Mouse (Mus musculus): ENCODE measurements around the gene Isl1.

Isl1 gene

GRCm38 (mm10) chr13:116294734-116295133 lies 14.8 kb downstream of the Isl1 start:
- DNase-seq (ENCODE audit: low read depth, low spot score) = no peak

- no peak for DNase-seq (ENCODE audit: low read depth, low spot score)
Observed at GRCm38 (mm10) chr13:116294151-116294461, 15.4 kb downstream of the Isl1 start.

- no peak for DNase-seq (ENCODE audit: low read depth, low spot score)
Observed at GRCm38 (mm10) chr13:116293301-116294150, 16.0 kb downstream of the Isl1 start.

GRCm38 (mm10) chr13:116289655-116290054 lies 19.8 kb downstream of the Isl1 start:
- no peak for DNase-seq (ENCODE audit: low read depth, low spot score)

- DNase-seq (ENCODE audit: low read depth, low spot score) = no peak
Observed at GRCm38 (mm10) chr13:116279207-116279772, 30.2 kb downstream of the Isl1 start.
